Mouse (Mus musculus) stomach, postnatal 0 days (tissue): ENCODE results near the gene Tns4.

Experiments
- CTCF ChIP-seq: IDR thresholded peaks from 2 replicates; pipeline ENCODE4 v1.5.1; 2016; ENCODE audit warnings: antibody characterized with exemption, low read depth, mild to moderate bottlenecking, moderate library complexity
- EP300 ChIP-seq: optimal IDR thresholded peaks from 2 replicates; pipeline ENCODE3; 2016; ENCODE audit warnings: antibody characterized with exemption

GRCm38 (mm10) chr11:99133285-99133897 lies 44.3 kb upstream of the Tns4 start:
- TF ChIP-seq CTCF, result no peak
- TF ChIP-seq EP300, result no peak
